Mouse (Mus musculus) gonadal fat pad, adult 2 months (tissue): Measurements from ENCODE around the gene Kcnk5. TPM values are rescaled to one million over a fixed set of nuclear protein-coding genes. Genes with fewer than 3 reads are reported as not detected.

Source experiments
- DNase-seq: peaks from one replicate; pipeline ENCODE4 v3.0.0-alpha.2; 2012; ENCODE audit warnings: low read depth
- polyA plus RNA-seq: library from polyadenylated mRNA; depleted of rRNA; stranded (reverse); fragments of >200 nt; gene quantifications from 2 replicates; pipeline ENCODE4 v1.2.3, GENCODE M21; 2012

The Kcnk5 gene
- polyA plus RNA-seq, 1 experiment = 12.6 TPM

GRCm38 (mm10) chr14:20201066-20201683 lies 19.6 kb upstream of the Kcnk5 start:
- no peak for DNase-seq

GRCm38 (mm10) chr14:20193103-20193715 lies 11.6 kb upstream of the Kcnk5 start:
- no peak for DNase-seq

GRCm38 (mm10) chr14:20191136-20191735 lies 9.6 kb upstream of the Kcnk5 start:
- no peak for DNase-seq

- no peak for DNase-seq
Measured at GRCm38 (mm10) chr14:20189751-20190150, 8.1 kb upstream of the Kcnk5 start.

- DNase-seq = no peak
Measured at GRCm38 (mm10) chr14:20185426-20185825, 3.8 kb upstream of the Kcnk5 start.

- no peak for DNase-seq
Measured at GRCm38 (mm10) chr14:20183701-20184100, 2.1 kb upstream of the Kcnk5 start.

- DNase-seq = no peak
Measured at GRCm38 (mm10) chr14:20182596-20182995, 987 bp upstream of the Kcnk5 start.

GRCm38 (mm10) chr14:20180751-20181162 lies 852 bp downstream of the Kcnk5 start:
- no peak for DNase-seq

GRCm38 (mm10) chr14:20180304-20180703 lies 1.3 kb downstream of the Kcnk5 start:
- no peak for DNase-seq

- DNase-seq = no peak
Measured at GRCm38 (mm10) chr14:20179731-20180280, 1.8 kb downstream of the Kcnk5 start.

- DNase-seq = no peak
Measured at GRCm38 (mm10) chr14:20179080-20179479, 2.5 kb downstream of the Kcnk5 start.

GRCm38 (mm10) chr14:20178593-20178992 lies 3.0 kb downstream of the Kcnk5 start:
- DNase-seq = no peak

- DNase-seq = no peak
Measured at GRCm38 (mm10) chr14:20177494-20178123, 4.0 kb downstream of the Kcnk5 start.

- no peak for DNase-seq
Measured at GRCm38 (mm10) chr14:20175705-20176104, 5.9 kb downstream of the Kcnk5 start.

GRCm38 (mm10) chr14:20175114-20175513 lies 6.5 kb downstream of the Kcnk5 start:
- DNase-seq = no peak

- DNase-seq = no peak
Measured at GRCm38 (mm10) chr14:20174696-20175095, 6.9 kb downstream of the Kcnk5 start.

- DNase-seq = no peak
Measured at GRCm38 (mm10) chr14:20173873-20174490, 7.6 kb downstream of the Kcnk5 start.

GRCm38 (mm10) chr14:20172924-20173323 lies 8.7 kb downstream of the Kcnk5 start:
- no peak for DNase-seq

- DNase-seq = no peak
Measured at GRCm38 (mm10) chr14:20172509-20172908, 9.1 kb downstream of the Kcnk5 start.

- no peak for DNase-seq
Measured at GRCm38 (mm10) chr14:20171840-20172239, 9.8 kb downstream of the Kcnk5 start.

GRCm38 (mm10) chr14:20169251-20169650 lies 12.4 kb downstream of the Kcnk5 start:
- DNase-seq = no peak

GRCm38 (mm10) chr14:20168478-20168877 lies 13.1 kb downstream of the Kcnk5 start:
- no peak for DNase-seq
